Mouse (Mus musculus) lung, embryonic 15.5 days (tissue): ENCODE measurements around the gene Kcnk13. TPM values are rescaled to one million over a fixed set of nuclear protein-coding genes. Genes with fewer than 3 reads are reported as not detected.

Source experiments
- ATAC-seq: fragments of 200-750 bp; cut with Nextera tagmentation; 2 replicates; pipeline ENCODE4 v1.8.0; 2017; ENCODE audit warnings: moderate number of reproducible peaks, borderline replicate concordance; ENCODE audit not compliant: low FRiP score, low TSS enrichment; ENCODE audit errors: extremely low read depth
- H3K27ac ChIP-seq: fragments of 300-500 bp; sonication (generic); 2 replicates; pipeline ENCODE4 v1.5.1; 2015; ENCODE audit warnings: moderate library complexity, mild to moderate bottlenecking, inconsistent platforms
- H3K27me3 ChIP-seq: fragments of 300-500 bp; sonication (generic); 2 replicates; pipeline ENCODE4 v1.6.1; 2015; ENCODE audit warnings: inconsistent platforms
- H3K36me3 ChIP-seq: fragments of 300-500 bp; sonication (generic); 2 replicates; pipeline ENCODE4 v1.6.1; 2015; ENCODE audit warnings: inconsistent platforms
- H3K4me1 ChIP-seq: fragments of 300-500 bp; sonication (generic); 2 replicates; pipeline ENCODE4 v1.6.1; 2015; ENCODE audit warnings: inconsistent platforms
- H3K4me2 ChIP-seq: fragments of 300-500 bp; sonication (generic); 2 replicates; pipeline ENCODE4 v1.6.1; 2015; ENCODE audit warnings: inconsistent platforms, mild to moderate bottlenecking, moderate library complexity
- H3K4me3 ChIP-seq: fragments of 300-500 bp; sonication (generic); 2 replicates; pipeline ENCODE4 v1.5.1; 2015; ENCODE audit warnings: mild to moderate bottlenecking, inconsistent platforms
- H3K9ac ChIP-seq: fragments of 300-500 bp; sonication (generic); 2 replicates; pipeline ENCODE4 v1.6.1; 2015; ENCODE audit warnings: inconsistent platforms
- H3K9me3 ChIP-seq: fragments of 300-500 bp; sonication (generic); 2 replicates; pipeline ENCODE4 v1.6.1; 2016; ENCODE audit warnings: inconsistent platforms
- WGBS: fragments of 180-500 bp; shearing (Covaris S2); methylation state at CpG from one replicate; pipeline ENCODE4 v1.1.7; 2015; 5-methylcytosine and 5-hydroxymethylcytosine counted together
- polyA plus RNA-seq: library from polyadenylated mRNA; unstranded; fragments of >200 nt; fragmentation: Nextera tagmentation; extraction: Ambion mirVana; gene quantifications from 2 replicates; pipeline ENCODE4 v1.2.1, GENCODE M21; 2015

The Kcnk13 gene
- polyA plus RNA-seq, 1 experiment from 2014 or later, result 3.9 TPM

DNA sequence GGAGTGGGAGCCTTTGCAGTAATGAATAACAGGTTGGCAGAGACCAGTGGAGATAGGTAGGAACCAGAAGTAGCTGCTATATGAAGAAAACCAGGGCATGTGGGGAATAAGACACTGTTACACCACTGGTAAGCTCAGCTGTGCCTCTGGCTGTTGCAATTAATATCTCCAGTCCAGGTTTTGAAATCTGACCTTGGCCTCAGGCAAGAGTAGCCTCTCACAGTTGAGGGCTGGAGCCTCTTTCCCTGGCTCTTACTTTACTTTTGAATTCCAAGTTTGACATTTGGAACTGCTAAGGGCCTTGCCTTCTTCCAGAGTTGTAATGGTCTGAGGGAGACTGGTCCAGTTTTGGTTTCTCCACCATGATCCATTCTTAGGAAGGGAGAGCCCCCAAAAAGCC, 97.5 kb downstream of the Kcnk13 start:
- H3K27ac ChIP-seq, result peak overlapping the region; percentile 54
- no peak overlapping the region for H3K4me2 ChIP-seq
- 0 out of 2 replicates have a peak, but pooled peaks have one; percentile 4 for ATAC-seq
- peaks cover 30% of the 10 kb centered on the region for H3K4me1 ChIP-seq
- H3K9me3 ChIP-seq, result no peaks in the 10 kb centered on the region
- no peak overlapping the region for H3K9ac ChIP-seq
- H3K36me3 ChIP-seq, result no peaks in the 10 kb centered on the region
- H3K27me3 ChIP-seq, result no peaks in the 10 kb centered on the region
- no peak overlapping the region for H3K4me3 ChIP-seq

DNA sequence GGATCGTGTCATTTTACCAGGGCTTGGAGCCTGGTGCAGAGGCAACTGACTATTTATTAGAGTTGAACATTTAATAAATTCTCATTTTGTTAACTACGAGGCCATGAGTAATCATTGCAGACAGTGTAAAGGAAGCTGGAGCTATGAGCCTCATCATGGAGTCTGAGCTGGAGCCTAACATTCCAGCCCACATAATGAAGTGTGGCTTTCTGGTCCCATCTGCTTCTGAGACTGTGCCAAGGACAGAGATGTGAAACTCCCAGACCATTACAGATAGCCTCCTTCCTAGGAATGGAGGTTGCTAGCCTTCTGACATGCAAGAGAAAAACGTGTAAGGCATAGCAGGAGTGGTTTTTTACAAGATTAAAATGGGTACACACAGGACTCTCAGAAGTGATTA, 98.3 kb downstream of the Kcnk13 start:
- H3K27ac ChIP-seq, result peak overlapping the region; percentile 54
- H3K4me1 ChIP-seq, result peaks cover 30% of the 10 kb centered on the region
- WGBS, result 30% methylated on average over 3 of the region's 3 CpGs
- H3K27me3 ChIP-seq, result no peaks in the 10 kb centered on the region
- H3K9me3 ChIP-seq, result no peaks in the 10 kb centered on the region
- H3K9ac ChIP-seq, result no peak overlapping the region
- peak; percentile 90 for ATAC-seq
- H3K4me3 ChIP-seq, result no peak overlapping the region
- H3K4me2 ChIP-seq, result no peak overlapping the region
- no peaks in the 10 kb centered on the region for H3K36me3 ChIP-seq

DNA sequence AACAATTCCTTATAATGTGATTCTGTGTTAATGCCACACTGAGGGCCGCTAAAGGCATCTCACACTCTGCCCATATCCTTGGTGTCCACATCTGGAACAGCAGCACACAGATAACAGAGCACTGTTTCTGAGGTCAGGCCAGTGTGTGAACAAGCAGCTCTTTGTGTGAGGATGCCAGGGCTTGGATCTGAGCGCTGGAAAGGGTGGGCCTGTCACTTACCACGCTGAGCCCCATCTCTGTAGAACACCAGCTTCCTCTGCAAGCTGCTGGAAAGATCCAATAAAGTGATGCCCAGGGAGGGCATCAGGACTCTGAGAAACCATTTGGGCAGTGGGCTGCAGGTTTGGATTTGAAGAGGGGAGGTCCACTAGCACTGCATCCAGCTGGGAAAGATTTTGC, 100.8 kb downstream of the Kcnk13 start:
- no peak for ATAC-seq
- Histone ChIP-seq H3K27ac (no peak overlapping the region), H3K4me1 (peaks cover 30% of the 10 kb centered on the region), H3K4me2 (no peak overlapping the region), H3K9ac (no peak overlapping the region), H3K27me3 (no peaks in the 10 kb centered on the region), H3K36me3 (no peaks in the 10 kb centered on the region), H3K9me3 (no peaks in the 10 kb centered on the region), H3K4me3 (no peak overlapping the region)
- 69% methylated on average over 3 of the region's 3 CpGs for WGBS

DNA sequence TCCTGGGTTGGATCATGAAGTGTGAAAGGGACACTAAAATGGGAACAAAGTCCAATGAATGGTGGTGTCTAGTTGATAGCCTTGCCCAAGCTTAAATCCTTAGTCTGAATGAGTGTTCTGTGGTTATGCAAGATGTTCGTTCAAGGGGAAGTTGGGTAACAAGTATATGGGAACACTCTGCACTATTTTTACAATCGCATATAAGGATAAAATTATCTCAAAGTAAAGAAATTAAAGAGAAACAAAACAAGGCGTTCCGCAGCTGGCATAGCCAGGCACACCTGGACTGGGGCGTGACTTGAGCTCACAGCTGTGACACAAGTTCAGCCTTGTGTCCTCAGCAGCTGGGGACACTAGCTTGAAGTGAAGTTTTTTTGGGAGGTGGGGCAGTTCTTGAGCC, 103.2 kb downstream of the Kcnk13 start:
- Histone ChIP-seq H3K9me3 (no peaks in the 10 kb centered on the region), H3K27ac (no peak overlapping the region), H3K4me1 (peaks cover 18% of the 10 kb centered on the region), H3K9ac (no peak overlapping the region), H3K27me3 (no peaks in the 10 kb centered on the region), H3K4me3 (no peak overlapping the region), H3K4me2 (no peak overlapping the region), H3K36me3 (no peaks in the 10 kb centered on the region)
- WGBS, result 74% methylated on average over 5 of the region's 5 CpGs
- no peak for ATAC-seq

DNA sequence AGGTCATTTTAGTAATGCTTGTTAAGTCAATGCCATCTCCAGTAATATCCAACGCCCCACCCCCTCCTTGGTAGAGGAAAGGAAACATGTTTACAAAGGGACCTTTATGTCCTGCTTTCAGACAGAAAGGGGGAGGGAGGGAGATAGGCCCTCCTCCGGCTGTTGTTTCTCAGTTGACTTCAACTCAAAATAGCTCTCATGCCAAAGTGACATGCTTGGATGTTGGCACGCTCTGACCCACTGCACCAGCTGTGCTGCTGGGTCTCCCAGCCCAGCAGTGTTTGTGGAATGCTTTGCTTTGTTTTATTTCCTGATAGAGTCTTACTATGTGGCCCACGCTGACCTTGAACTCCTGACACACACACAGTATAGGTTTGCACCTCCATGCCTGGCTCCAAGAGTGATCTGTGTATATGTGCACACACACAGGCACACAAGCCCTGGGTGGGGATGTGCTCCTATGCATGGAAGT, 108.9 kb downstream of the Kcnk13 start:
- no peak overlapping the region for H3K4me3 ChIP-seq
- no peaks in the 10 kb centered on the region for H3K27me3 ChIP-seq
- WGBS, result 45% methylated on average over 4 of the region's 4 CpGs
- no peaks in the 10 kb centered on the region for H3K9me3 ChIP-seq
- no peak overlapping the region for H3K27ac ChIP-seq
- peaks cover 6% of the 10 kb centered on the region; the same call in 1 of the 2 replicates for H3K4me1 ChIP-seq
- peak; percentile 49 for ATAC-seq
- no peak overlapping the region for H3K4me2 ChIP-seq
- H3K9ac ChIP-seq, result no peak overlapping the region
- H3K36me3 ChIP-seq, result no peaks in the 10 kb centered on the region

DNA sequence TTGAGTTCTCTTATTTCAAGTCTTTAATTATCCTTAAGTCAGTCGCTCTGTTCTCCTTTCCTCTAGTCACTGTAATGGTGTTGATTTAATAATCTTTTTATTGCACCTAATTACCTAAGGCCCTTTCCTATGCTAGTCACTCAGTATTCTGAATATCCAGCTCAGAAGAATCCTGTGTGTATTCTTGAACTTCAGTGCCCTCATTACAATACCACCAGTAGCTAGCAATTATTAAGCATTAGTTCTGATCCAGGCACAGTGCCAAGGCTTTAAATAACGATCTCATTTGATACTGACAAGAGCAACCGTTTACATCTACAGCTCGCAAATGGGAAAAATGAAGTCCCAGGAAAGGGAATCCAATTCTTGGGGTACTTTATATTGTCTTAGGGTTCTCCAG, 111.4 kb downstream of the Kcnk13 start:
- Histone ChIP-seq H3K27me3 (no peaks in the 10 kb centered on the region), H3K36me3 (no peaks in the 10 kb centered on the region), H3K9ac (no peak overlapping the region), H3K27ac (no peak overlapping the region), H3K4me2 (no peak overlapping the region), H3K4me3 (no peak overlapping the region), H3K4me1 (peaks cover 6% of the 10 kb centered on the region; the same call in 1 of the 2 replicates), H3K9me3 (no peaks in the 10 kb centered on the region)
- 47% methylated on average over 4 of the region's 4 CpGs for WGBS
- ATAC-seq, result no peak

DNA sequence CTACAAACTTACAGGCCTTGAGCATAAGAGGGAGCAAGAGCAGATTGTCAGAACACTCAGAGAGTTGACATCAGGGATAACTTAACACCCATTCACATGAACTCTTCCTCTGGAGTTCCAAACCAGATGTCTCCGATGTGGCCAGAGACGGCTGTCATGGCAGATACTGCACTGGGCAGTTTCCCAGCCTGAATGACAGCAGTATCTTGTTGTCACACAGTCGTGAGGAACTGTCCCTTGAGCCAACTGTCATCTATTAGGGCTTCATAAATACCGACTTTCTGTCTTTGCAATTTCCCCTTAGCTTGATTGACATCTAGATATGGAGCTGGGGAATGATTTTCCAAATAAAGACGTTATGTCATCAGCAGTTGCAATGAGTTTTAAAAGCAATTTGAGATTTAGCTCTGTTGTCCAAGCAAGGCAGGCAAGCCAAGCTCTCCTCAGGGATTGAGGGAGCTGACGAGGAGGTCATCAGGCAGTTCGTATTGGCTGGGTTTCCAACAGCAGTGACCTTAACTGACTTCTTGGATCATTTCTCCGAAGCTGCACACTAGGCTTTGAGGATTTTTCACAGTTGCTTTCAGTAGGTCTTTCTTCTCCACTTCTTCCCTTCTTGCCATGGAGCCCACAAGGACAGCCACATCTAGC, 115.5 kb downstream of the Kcnk13 start:
- no peaks in the 10 kb centered on the region for H3K36me3 ChIP-seq
- H3K9ac ChIP-seq, result no peak overlapping the region
- no peak overlapping the region for H3K4me3 ChIP-seq
- H3K4me2 ChIP-seq, result no peak overlapping the region
- no peaks in the 10 kb centered on the region for H3K27me3 ChIP-seq
- H3K4me1 ChIP-seq, result peaks cover 11% of the 10 kb centered on the region
- H3K9me3 ChIP-seq, result no peaks in the 10 kb centered on the region
- peak; percentile 93 for ATAC-seq
- H3K27ac ChIP-seq, result peak overlapping the region; percentile 45
- WGBS, result 39% methylated on average over 8 of the region's 8 CpGs

DNA sequence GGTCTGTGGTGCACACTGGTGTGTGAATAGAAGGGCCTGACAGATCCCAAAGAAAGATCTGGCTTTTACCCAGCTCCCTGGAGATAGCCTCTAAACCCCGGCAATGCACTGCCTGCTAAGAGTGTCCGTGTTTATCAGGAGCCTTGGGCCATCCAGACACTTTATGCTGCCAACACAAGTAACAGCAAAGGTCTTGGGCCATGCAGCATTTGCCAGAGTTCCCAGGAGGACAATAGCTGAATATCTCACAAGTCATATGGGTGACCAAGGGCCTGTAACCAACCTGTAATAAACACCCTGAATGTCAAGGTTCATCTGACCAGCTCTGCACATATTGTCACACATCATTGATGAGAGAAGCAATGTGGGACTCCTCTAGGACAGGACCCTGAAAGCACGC, 123.7 kb downstream of the Kcnk13 start:
- H3K4me1 ChIP-seq, result peaks cover 16% of the 10 kb centered on the region
- no peaks in the 10 kb centered on the region for H3K36me3 ChIP-seq
- H3K9ac ChIP-seq, result no peak overlapping the region
- no peak overlapping the region for H3K4me2 ChIP-seq
- no peak overlapping the region for H3K4me3 ChIP-seq
- ATAC-seq, result no peak
- no peaks in the 10 kb centered on the region for H3K9me3 ChIP-seq
- H3K27me3 ChIP-seq, result no peaks in the 10 kb centered on the region
- 81% methylated on average over 3 of the region's 3 CpGs for WGBS
- H3K27ac ChIP-seq, result no peak overlapping the region

DNA sequence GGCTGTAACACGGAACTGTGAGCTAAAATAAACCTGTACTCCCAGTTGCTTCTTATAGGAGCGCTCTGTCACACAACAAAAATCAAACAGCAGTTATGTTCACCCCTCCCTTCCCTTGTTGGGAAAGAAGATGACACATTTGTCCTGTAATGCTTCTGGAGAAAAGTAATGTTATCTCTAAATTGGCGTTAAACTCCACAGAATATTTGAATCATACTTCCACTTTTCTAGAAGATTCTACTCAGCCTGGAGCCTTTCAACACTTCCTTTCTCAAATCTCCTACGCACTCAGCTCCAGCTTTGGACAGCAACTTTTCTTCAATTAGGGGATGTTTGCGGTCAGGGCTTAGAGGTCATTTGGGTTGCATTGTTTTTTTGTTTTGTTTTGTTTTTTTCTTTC, 125.0 kb downstream of the Kcnk13 start:
- Histone ChIP-seq H3K4me3 (no peak overlapping the region), H3K4me1 (peaks cover 10% of the 10 kb centered on the region), H3K27me3 (no peaks in the 10 kb centered on the region), H3K36me3 (no peaks in the 10 kb centered on the region), H3K9me3 (no peaks in the 10 kb centered on the region), H3K4me2 (no peak overlapping the region), H3K27ac (no peak overlapping the region), H3K9ac (no peak overlapping the region)
- no peak for ATAC-seq
- WGBS, result 84% methylated on average over 5 of the region's 5 CpGs

DNA sequence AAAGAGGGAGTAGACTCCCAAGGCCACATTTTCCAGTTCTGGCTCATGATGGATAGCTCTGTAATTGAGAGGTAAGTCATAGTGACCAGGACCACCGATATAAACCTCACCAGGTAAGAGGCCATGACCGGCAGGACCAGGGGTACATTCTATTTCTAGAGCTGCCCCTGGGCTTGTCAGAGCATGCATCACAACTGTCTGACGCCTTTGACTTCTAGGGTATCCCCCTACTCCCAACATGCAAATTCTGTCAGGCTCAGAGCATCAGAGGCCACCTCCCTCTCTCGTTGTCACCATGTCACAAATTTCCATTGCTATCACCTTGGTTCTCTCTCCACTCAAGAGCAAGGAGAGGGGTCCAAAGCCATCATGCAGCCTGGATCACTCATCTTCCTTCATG, 126.5 kb downstream of the Kcnk13 start:
- Histone ChIP-seq H3K4me1 (no peaks in the 10 kb centered on the region), H3K4me2 (no peak overlapping the region), H3K27ac (no peak overlapping the region), H3K36me3 (no peaks in the 10 kb centered on the region), H3K9ac (no peak overlapping the region), H3K9me3 (no peaks in the 10 kb centered on the region), H3K4me3 (no peak overlapping the region), H3K27me3 (no peaks in the 10 kb centered on the region)
- no peak for ATAC-seq
- WGBS, result 73% methylated on average over 4 of the region's 4 CpGs

DNA sequence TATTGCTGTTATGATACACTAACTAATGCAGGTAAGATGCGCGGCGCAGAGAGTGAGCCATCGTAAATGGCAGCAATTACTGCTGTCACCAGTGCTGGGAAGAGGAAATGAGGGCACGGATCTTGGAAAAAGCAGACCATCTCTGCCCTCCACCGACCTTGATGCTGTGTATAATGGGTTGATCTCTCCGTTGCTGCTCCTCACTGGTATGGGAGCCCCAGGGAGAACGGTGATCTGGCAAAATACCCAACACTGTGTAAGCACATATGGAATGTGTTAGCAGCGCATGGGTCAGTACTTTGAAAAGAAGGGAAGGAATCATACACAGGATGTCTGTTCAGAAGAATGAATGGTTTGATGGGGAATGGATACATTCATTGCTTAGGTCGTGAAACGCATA, 128.7 kb downstream of the Kcnk13 start:
- Histone ChIP-seq H3K4me1 (no peaks in the 10 kb centered on the region), H3K9me3 (no peaks in the 10 kb centered on the region), H3K4me2 (no peak overlapping the region), H3K27ac (no peak overlapping the region), H3K27me3 (no peaks in the 10 kb centered on the region), H3K4me3 (no peak overlapping the region), H3K36me3 (no peaks in the 10 kb centered on the region), H3K9ac (no peak overlapping the region)
- 72% methylated on average over 11 of the region's 11 CpGs for WGBS
- no peak for ATAC-seq

DNA sequence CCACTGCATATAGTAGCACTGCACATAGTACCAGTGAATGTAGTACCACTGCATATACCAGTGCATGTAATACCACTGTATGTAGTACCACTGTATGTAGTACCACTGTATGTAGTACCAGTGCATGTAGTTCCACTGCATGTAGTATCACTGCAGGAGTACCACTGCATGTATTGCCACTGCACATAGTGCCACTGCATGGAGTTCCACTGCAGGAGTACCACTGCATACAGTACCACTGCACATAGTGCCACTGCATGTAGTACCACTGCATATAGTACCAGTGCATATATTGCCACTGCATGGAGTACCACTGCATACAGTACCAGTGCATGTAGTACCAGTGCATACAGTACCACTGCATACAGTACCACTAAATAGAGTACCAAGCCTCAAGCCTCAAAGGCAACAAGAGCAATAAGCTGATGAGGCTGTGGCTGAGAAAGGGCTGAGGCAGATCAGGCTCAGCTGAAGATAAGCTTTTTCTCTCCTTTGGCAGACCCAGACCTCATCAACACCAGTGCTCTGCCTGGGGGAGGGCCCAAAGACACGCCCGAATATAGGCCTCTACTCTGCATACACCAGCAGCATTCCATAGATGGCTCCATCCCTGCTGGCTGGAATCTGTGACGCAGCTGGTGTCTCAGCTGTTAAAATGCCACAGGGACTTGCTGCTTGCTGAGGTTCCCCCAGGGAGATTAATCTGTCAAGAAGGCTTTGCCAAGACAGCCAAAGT, 135.8 kb downstream of the Kcnk13 start:
- whole genome bisulfite sequencing, result 46% methylated on average over 3 of the region's 3 CpGs
- Histone ChIP-seq H3K27ac (no peak overlapping the region), H3K27me3 (no peaks in the 10 kb centered on the region), H3K9me3 (no peaks in the 10 kb centered on the region), H3K4me1 (no peaks in the 10 kb centered on the region), H3K9ac (no peak overlapping the region), H3K4me2 (no peak overlapping the region), H3K36me3 (no peaks in the 10 kb centered on the region), H3K4me3 (no peak overlapping the region)
- peak; percentile 50; the same call in 1 of the 2 replicates for ATAC-seq
